Comparison of ENCODE assay signal across 10 mouse cellular contexts in genomic region chr8:94057157-94057854, GRCm38 (mm10). TPM values are rescaled to one million over a fixed set of nuclear protein-coding genes. Genes with fewer than 3 reads are reported as not detected.
DNase-seq lines count a peak whose midpoint lies in the region; ATAC-seq and TF ChIP-seq lines count a peak whose summit lies in the region.
"Had no signal": no experiment of that assay in that cellular context is flagged by ENCODE, and none has a peak within 500 bp of the region (broad histone marks: within the 10 kb centered on the region; RNA-seq: fewer than 3 reads in every experiment).

No protein-coding gene starts in this region.

- TF ChIP-seq CTCF in thymus, adult 2 months (IDR thresholded peaks at IDR 0.05; ENCODE audit: borderline replicate concordance, control insufficient read depth, extremely low read depth, insufficient read depth, low read length, poor library complexity), result no peak
- peak; percentile 85 for TF ChIP-seq CTCF in hindbrain, postnatal 0 days (IDR thresholded peaks at IDR 0.05; ENCODE audit: low read depth)

- no peak for ATAC-seq in hindbrain, postnatal 0 days

- H3K27ac ChIP-seq in thymus, adult 2 months (ENCODE audit: control insufficient read depth, insufficient read depth, low read length), result no peak overlapping the region
- H3K27ac ChIP-seq in hindbrain, postnatal 0 days, result no peak overlapping the region
- H3K27ac ChIP-seq: heart, embryonic 13.5 days had no signal

- no peak for TF ChIP-seq POLR2A in thymus, adult 2 months (IDR thresholded peaks at IDR 0.05; ENCODE audit: control insufficient read depth, extremely low read depth, insufficient read depth, low read length, poor library complexity)

- peak; percentile 39 for DNase-seq in gastrocnemius, adult 18-20 months (ENCODE audit: low spot score)
- no peak for DNase-seq in gastrocnemius, postnatal 25 days
- peak; percentile 35 for DNase-seq in thymus, adult 2 months
- DNase-seq in thymus, adult 18-20 months, result no peak
- DNase-seq in cerebellum, postnatal 25 days, result peak; percentile 56 to 78
- peak; percentile 82 for DNase-seq in hindbrain, postnatal 0 days (ENCODE audit: low spot score)
- DNase-seq in lung, adult 18-20 months, result peak; percentile 17 to 21
- DNase-seq in right cerebral cortex, postnatal 14 days, result peak; percentile 75

- no peak overlapping the region for H3K4me2 ChIP-seq in hindbrain, postnatal 0 days (ENCODE audit: low read depth, low read length)
- H3K4me2 ChIP-seq: heart, embryonic 13.5 days had no signal

- H3K4me3 ChIP-seq in thymus, adult 2 months (ENCODE audit: control insufficient read depth, insufficient read depth, low read length), result no peak overlapping the region
- no peak overlapping the region for H3K4me3 ChIP-seq in hindbrain, postnatal 0 days (ENCODE audit: low read length)
- H3K4me3 ChIP-seq: heart, embryonic 13.5 days; myocyte had no signal

- H3K36me3 ChIP-seq in thymus, adult 2 months (ENCODE audit: control insufficient read depth, insufficient read depth, low read length), result peaks cover 28% of the 10 kb centered on the region
- H3K36me3 ChIP-seq in hindbrain, postnatal 0 days (ENCODE audit: insufficient read depth, low read length), result peaks cover 49% of the 10 kb centered on the region

- H3K27me3 ChIP-seq in thymus, adult 2 months (ENCODE audit: control insufficient read depth, insufficient read depth, low read length), result no peaks in the 10 kb centered on the region
- H3K27me3 ChIP-seq in hindbrain, postnatal 0 days (ENCODE audit: insufficient read depth, low read length), result no peaks in the 10 kb centered on the region
- H3K27me3 ChIP-seq: heart, embryonic 13.5 days had no signal

- H3K4me1 ChIP-seq in thymus, adult 2 months (replicated peaks; ENCODE audit: control insufficient read depth, insufficient read depth, low read length), result no peaks in the 10 kb centered on the region
- no peaks in the 10 kb centered on the region for H3K4me1 ChIP-seq in hindbrain, postnatal 0 days (ENCODE audit: insufficient read depth, low read length)
- H3K4me1 ChIP-seq: heart, embryonic 13.5 days had no signal

- WGBS in thymus, adult 2 months, result 84% methylated on average over 6 of the region's 6 CpGs
- WGBS in hindbrain, postnatal 0 days, result 59% methylated on average over 6 of the region's 6 CpGs

- H3K9ac ChIP-seq in hindbrain, postnatal 0 days (replicated peaks; ENCODE audit: low read length), result no peak overlapping the region
- H3K9ac ChIP-seq: heart, embryonic 13.5 days had no signal

- H3K9me3 ChIP-seq in hindbrain, postnatal 0 days (ENCODE audit: low read length), result no peaks in the 10 kb centered on the region

RNA-seq across cellular contexts. Expression of gene Ogfod1, which starts 20.3 kb away (rescaled TPM):
- total RNA-seq in gastrocnemius, adult 18-20 months (2021), result 10 to 100 TPM; 22.0 to 26.2 TPM
- total RNA-seq in gastrocnemius, postnatal 25 days (2021), result 10 to 100 TPM; 21.5 to 22.8 TPM
- polyA plus RNA-seq in thymus, adult 2 months (2012; rRNA removed), result 8.8 and 9.0 TPM in 2 replicates
- 11.2 and 15.0 TPM in 2 replicates for total RNA-seq in hindbrain, postnatal 0 days (2014; rRNA removed)
- polyA plus RNA-seq in hindbrain, postnatal 0 days (2015; fragmentation: Nextera tagmentation; extraction: Ambion mirVana), result 7.9 and 8.5 TPM in 2 replicates

RNA-seq across cellular contexts. Expression of gene Nudt21, which starts 20.5 kb away (rescaled TPM):
- 10 to 100 TPM; 10.5 to 12.3 TPM for total RNA-seq in gastrocnemius, adult 18-20 months (2021)
- 10 to 100 TPM; 10.5 to 11.9 TPM for total RNA-seq in gastrocnemius, postnatal 25 days (2021)
- 67.4 and 98.3 TPM in 2 replicates for polyA plus RNA-seq in thymus, adult 2 months (2012; rRNA removed)
- total RNA-seq in hindbrain, postnatal 0 days (2014; rRNA removed), result 55.6 and 58.8 TPM in 2 replicates
- polyA plus RNA-seq in hindbrain, postnatal 0 days (2015; fragmentation: Nextera tagmentation; extraction: Ambion mirVana), result 94.5 TPM in 2 replicates

RNA-seq across cellular contexts. Expression of gene Bbs2, which starts 41.4 kb away (rescaled TPM):
- 1 to 10 TPM; 2.2 to 2.5 TPM for total RNA-seq in gastrocnemius, adult 18-20 months (2021)
- total RNA-seq in gastrocnemius, postnatal 25 days (2021), result 1 to 10 TPM; 1.5 to 2.3 TPM
- polyA plus RNA-seq in thymus, adult 2 months (2012; rRNA removed), result 7.5 and 13.0 TPM in 2 replicates
- total RNA-seq in hindbrain, postnatal 0 days (2014; rRNA removed), result 14.1 and 23.2 TPM in 2 replicates
- polyA plus RNA-seq in hindbrain, postnatal 0 days (2015; fragmentation: Nextera tagmentation; extraction: Ambion mirVana), result 16.5 and 17.3 TPM in 2 replicates

RNA-seq across cellular contexts. Expression of gene Amfr, which starts 44.7 kb away (rescaled TPM):
- 100 to 1,000 TPM; 106 to 122 TPM for total RNA-seq in gastrocnemius, adult 18-20 months (2021)
- total RNA-seq in gastrocnemius, postnatal 25 days (2021), result 10 to 100 TPM; 78.0 to 83.5 TPM
- polyA plus RNA-seq in thymus, adult 2 months (2012; rRNA removed), result 101 and 112 TPM in 2 replicates
- total RNA-seq in hindbrain, postnatal 0 days (2014; rRNA removed), result 195 and 265 TPM in 2 replicates
- polyA plus RNA-seq in hindbrain, postnatal 0 days (2015; fragmentation: Nextera tagmentation; extraction: Ambion mirVana), result 86.9 and 88.9 TPM in 2 replicates

Comparison
In these comparisons a context has a peak if more than half of its experiments do, and no peak if none do; other contexts are left out.
1. DNase-seq: peak in gastrocnemius, adult 18-20 months (single experiment), thymus, adult 2 months (single experiment), cerebellum, postnatal 25 days (2 of 2), hindbrain, postnatal 0 days (single experiment), lung, adult 18-20 months (2 of 2) and right cerebral cortex, postnatal 14 days (single experiment); none in gastrocnemius, postnatal 25 days (single experiment) and thymus, adult 18-20 months (0 of 2).